Mouse (Mus musculus): ENCODE data around the gene Rnf222.

GRCm38 (mm10) chr11:68863631-68864091 lies 24.7 kb upstream of the Rnf222 start:
- TF ChIP-seq CTCF (IDR thresholded peaks at IDR 0.05; ENCODE audit: extremely low read depth, insufficient read depth, insufficient read length, insufficient replicate concordance), result no peak
- TF ChIP-seq POLR2A (IDR thresholded peaks at IDR 0.05; ENCODE audit: low read depth, low read length), result no peak

Data from spleen, adult 2 months (tissue).